In the genomic region with DNA sequence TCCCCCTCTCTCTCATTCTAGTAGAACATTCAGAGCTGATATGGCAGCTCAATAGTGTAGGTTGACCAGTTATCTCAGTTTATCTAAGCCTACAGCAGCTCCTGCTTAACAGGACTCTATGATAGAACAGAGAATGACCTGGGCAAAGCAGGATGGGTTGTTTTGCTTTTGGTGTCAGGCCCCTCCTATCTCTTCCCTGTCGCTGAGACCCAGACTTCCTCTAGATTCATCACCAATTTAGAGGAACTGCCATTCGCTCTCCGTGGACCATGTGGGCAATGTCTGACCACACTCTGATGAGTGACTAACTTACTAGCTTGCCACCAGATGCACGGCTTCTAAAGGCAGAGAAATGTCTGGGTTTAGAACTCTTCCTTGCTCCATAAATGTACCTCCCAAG, we compare ENCODE assay signal across 20 mouse cellular contexts. TPM values are rescaled to one million over a fixed set of nuclear protein-coding genes. Genes with fewer than 3 reads are reported as not detected.
A peak's percentile ranks its signal among the peaks of the same experiment; 100 is the strongest.
DNase-seq lines count a peak whose midpoint lies in the region; ATAC-seq lines count a peak whose summit lies in the region.
"Had no signal": no experiment of that assay in that cellular context is flagged by ENCODE, and none has a peak within 500 bp of the region (broad histone marks: within the 10 kb centered on the region; RNA-seq: fewer than 3 reads in every experiment).

No protein-coding gene starts in this region.

- H3K4me1 ChIP-seq in liver, embryonic 11.5 days (replicated peaks; ENCODE audit: control insufficient read depth, insufficient read depth, low read length): peaks cover 7% of the 10 kb centered on the region; the same call in 1 of the 2 replicates
- H3K4me1 ChIP-seq: embryonic facial prominence, embryonic 12.5 days; forebrain, embryonic 13.5 days; limb, embryonic 15.5 days; lung, embryonic 15.5 days had no signal

- H3K4me3 ChIP-seq in liver, embryonic 11.5 days (ENCODE audit: low read depth, low read length): no peak overlapping the region
- H3K4me3 ChIP-seq: embryonic facial prominence, embryonic 12.5 days; erythroblast, embryonic 14.5 days; forebrain, embryonic 13.5 days; layer of hippocampus, adult 2 months; limb, embryonic 15.5 days; lung, embryonic 15.5 days had no signal

- no peak overlapping the region for H3K4me2 ChIP-seq in liver, embryonic 11.5 days
- H3K4me2 ChIP-seq: embryonic facial prominence, embryonic 12.5 days; forebrain, embryonic 13.5 days; limb, embryonic 15.5 days; lung, embryonic 15.5 days had no signal

- DNase-seq in testis, postnatal 10 days (ENCODE audit: low spot score): peak; percentile 18
- DNase-seq in testis, postnatal 14 days (ENCODE audit: low spot score): no peak
- no peak for DNase-seq in liver, embryonic 11.5 days (ENCODE audit: low spot score)
- DNase-seq in cerebellum, adult 9-10 months: no peak
- no peak for DNase-seq in gastrocnemius, postnatal 25 days
- DNase-seq: adrenal gland, postnatal 14 days; cerebellum, adult 2 months; gastrocnemius, postnatal 14 days; kidney, adult 18-20 months; right cerebral cortex, adult 18-20 months; thymus, postnatal 4 days had no signal

- H3K27me3 ChIP-seq in liver, embryonic 11.5 days (replicated peaks; ENCODE audit: control insufficient read depth, insufficient read depth, low read length): no peaks in the 10 kb centered on the region
- H3K27me3 ChIP-seq: embryonic facial prominence, embryonic 12.5 days; forebrain, embryonic 13.5 days; limb, embryonic 15.5 days; lung, embryonic 15.5 days; Patski had no signal

- no peak overlapping the region for H3K27ac ChIP-seq in liver, embryonic 11.5 days (ENCODE audit: low read depth, low read length)
- H3K27ac ChIP-seq: embryonic facial prominence, embryonic 12.5 days; forebrain, embryonic 13.5 days; layer of hippocampus, adult 2 months; limb, embryonic 15.5 days; lung, embryonic 15.5 days had no signal

- no peak overlapping the region for H3K9ac ChIP-seq in liver, embryonic 11.5 days (ENCODE audit: low read depth, low read length)
- H3K9ac ChIP-seq: embryonic facial prominence, embryonic 12.5 days; forebrain, embryonic 13.5 days; limb, embryonic 15.5 days; lung, embryonic 15.5 days had no signal

- 34% methylated on average over 4 of the region's 4 CpGs for WGBS in liver, embryonic 11.5 days

- H3K9me3 ChIP-seq in liver, embryonic 11.5 days (ENCODE audit: control insufficient read depth, low read length): no peaks in the 10 kb centered on the region
- H3K9me3 ChIP-seq: embryonic facial prominence, embryonic 12.5 days; forebrain, embryonic 13.5 days; limb, embryonic 15.5 days; lung, embryonic 15.5 days had no signal

- H3K36me3 ChIP-seq in liver, embryonic 11.5 days (ENCODE audit: control insufficient read depth, insufficient read depth, low read length): no peaks in the 10 kb centered on the region
- H3K36me3 ChIP-seq: embryonic facial prominence, embryonic 12.5 days; limb, embryonic 15.5 days; lung, embryonic 15.5 days had no signal

- ATAC-seq in liver, embryonic 11.5 days (replicated peaks; ENCODE audit: low FRiP score): peak; percentile 47; the same call in 1 of the 2 replicates
- ATAC-seq in megakaryocyte progenitor cell, adult 5-6 weeks (replicated peaks; ENCODE audit: poor library complexity): peak; percentile 78
- ATAC-seq in activated CD4-positive, CD25-positive, alpha-beta regulatory T cell, adult 4 months: no peak
- ATAC-seq: forebrain, embryonic 13.5 days; Patski had no signal

RNA-seq across cellular contexts. Expression of gene Gsdme, which starts 28.0 kb away (rescaled TPM):
- 28.6 and 30.2 TPM in 2 replicates for polyA plus RNA-seq in liver, embryonic 11.5 days (2014; fragmentation: Nextera tagmentation; extraction: Ambion mirVana)
- 6.0 and 8.0 TPM in 2 replicates for total RNA-seq in megakaryocyte progenitor cell, adult 5-6 weeks (2015)
- 8.7 and 10.2 TPM in 2 replicates for total RNA-seq in megakaryocyte progenitor cell, adult 5-6 weeks (2017)
- polyA plus RNA-seq in activated CD4-positive, CD25-positive, alpha-beta regulatory T cell, adult 4 months (2017; shearing (Covaris generic)): 10 to 100 TPM; 16.9 to 17.6 TPM
- total RNA-seq in gastrocnemius, postnatal 25 days (2021): 1 to 10 TPM in 1 of 2 experiments, under 1 TPM in 1; 0.49 to 1.7 TPM
